Mouse (Mus musculus): ENCODE measurements around the gene Syvn1. TPM values are rescaled to one million over a fixed set of nuclear protein-coding genes. Genes with fewer than 3 reads are reported as not detected.

Gene Syvn1
- polyA plus RNA-seq, 1 experiment: 40.3 TPM

- Histone ChIP-seq H3K27ac (ENCODE audit: insufficient read depth, low read length) (no peak within 1 kb of the TSS), H3K4me3 (ENCODE audit: insufficient read depth, low read length) (no peak within 1 kb of the TSS), H3K4me1 (ENCODE audit: control insufficient read depth, insufficient read depth, low read length) (peaks cover 4% of the 10 kb centered on the region; the same call in 1 of the 2 replicates)
- TF ChIP-seq CTCF (IDR thresholded peaks at IDR 0.05; ENCODE audit: borderline replicate concordance, insufficient read depth, low read length) (no peak), POLR2A (IDR thresholded peaks at IDR 0.05; ENCODE audit: low read depth, low read length) (no peak)
These were observed 33.7 kb downstream of the Syvn1 start, which contains the start of gene Tmem262 for GRCm38 (mm10) chr19:6079983-6080480. Gene Tmem262, plus strand, starts transcription at chr19:6080033.

GRCm38 (mm10) chr19:6082156-6082555 lies 35.8 kb downstream of the Syvn1 start, which contains the start of gene Gm28374:
Gene Gm28374, minus strand, starts transcription at chr19:6082256.
- H3K4me1 ChIP-seq (ENCODE audit: control insufficient read depth, insufficient read depth, low read length): peaks cover 4% of the 10 kb centered on the region; the same call in 1 of the 2 replicates
- TF ChIP-seq CTCF (IDR thresholded peaks at IDR 0.05; ENCODE audit: borderline replicate concordance, insufficient read depth, low read length) (no peak), POLR2A (IDR thresholded peaks at IDR 0.05; ENCODE audit: low read depth, low read length) (no peak)
- no peak within 1 kb of the TSS for H3K4me3 ChIP-seq (ENCODE audit: insufficient read depth, low read length)
- no peak within 1 kb of the TSS for H3K27ac ChIP-seq (ENCODE audit: insufficient read depth, low read length)

- TF ChIP-seq CTCF (IDR thresholded peaks at IDR 0.05; ENCODE audit: borderline replicate concordance, insufficient read depth, low read length) (no peak), POLR2A (IDR thresholded peaks at IDR 0.05; ENCODE audit: low read depth, low read length) (peak; percentile 61)
- H3K4me1 ChIP-seq (ENCODE audit: control insufficient read depth, insufficient read depth, low read length): peaks cover 4% of the 10 kb centered on the region; the same call in 1 of the 2 replicates
- peak within 1 kb of the TSS; percentile 87 for H3K4me3 ChIP-seq (ENCODE audit: insufficient read depth, low read length)
- peak within 1 kb of the TSS; percentile 55; the same call in 1 of the 2 replicates for H3K27ac ChIP-seq (ENCODE audit: insufficient read depth, low read length)
These were observed 38.3 kb downstream of the Syvn1 start, which contains the start of the genes Zfpl1 and Cdca5 for GRCm38 (mm10) chr19:6084478-6085248. Gene Zfpl1, minus strand, starts transcription at chr19:6084956. Gene Cdca5, plus strand, starts transcription at chr19:6084983.

GRCm38 (mm10) chr19:6085417-6085879 lies 39.1 kb downstream of the Syvn1 start:
- no peak overlapping the region for H3K27ac ChIP-seq (ENCODE audit: insufficient read depth, low read length)
- H3K4me1 ChIP-seq (ENCODE audit: control insufficient read depth, insufficient read depth, low read length): peaks cover 4% of the 10 kb centered on the region; the same call in 1 of the 2 replicates
- no peak for TF ChIP-seq CTCF (IDR thresholded peaks at IDR 0.05; ENCODE audit: borderline replicate concordance, insufficient read depth, low read length)
- TF ChIP-seq POLR2A (IDR thresholded peaks at IDR 0.05; ENCODE audit: low read depth, low read length): no peak

GRCm38 (mm10) chr19:6088841-6089240 lies 42.5 kb downstream of the Syvn1 start:
- H3K4me1 ChIP-seq (ENCODE audit: control insufficient read depth, insufficient read depth, low read length): peaks cover 1% of the 10 kb centered on the region; the same call in 1 of the 2 replicates
- H3K4me3 ChIP-seq (ENCODE audit: insufficient read depth, low read length): no peak overlapping the region
- TF ChIP-seq CTCF (IDR thresholded peaks at IDR 0.05; ENCODE audit: borderline replicate concordance, insufficient read depth, low read length): no peak
- TF ChIP-seq POLR2A (IDR thresholded peaks at IDR 0.05; ENCODE audit: low read depth, low read length): no peak
- H3K27ac ChIP-seq (ENCODE audit: insufficient read depth, low read length): no peak overlapping the region

More at GRCm38 (mm10) chr19:6085417-6085879, 39.1 kb downstream of the Syvn1 start:
- peak overlapping the region; percentile 87 for H3K4me3 ChIP-seq (ENCODE audit: insufficient read depth, low read length)

GRCm38 (mm10) chr19:6094119-6094518 lies 47.7 kb downstream of the Syvn1 start, which contains the start of gene AC131692.1:
Gene AC131692.1, plus strand, starts transcription at chr19:6094419.
- no peak within 1 kb of the TSS for H3K4me3 ChIP-seq (ENCODE audit: insufficient read depth, low read length)
- TF ChIP-seq CTCF (IDR thresholded peaks at IDR 0.05; ENCODE audit: borderline replicate concordance, insufficient read depth, low read length) (no peak), POLR2A (IDR thresholded peaks at IDR 0.05; ENCODE audit: low read depth, low read length) (no peak)
- no peak within 1 kb of the TSS for H3K27ac ChIP-seq (ENCODE audit: insufficient read depth, low read length)
- no peaks in the 10 kb centered on the region for H3K4me1 ChIP-seq (ENCODE audit: control insufficient read depth, insufficient read depth, low read length)

- no peaks in the 10 kb centered on the region for H3K4me1 ChIP-seq (ENCODE audit: control insufficient read depth, insufficient read depth, low read length)
- no peak overlapping the region for H3K4me3 ChIP-seq (ENCODE audit: insufficient read depth, low read length)
- no peak overlapping the region for H3K27ac ChIP-seq (ENCODE audit: insufficient read depth, low read length)
- TF ChIP-seq POLR2A (IDR thresholded peaks at IDR 0.05; ENCODE audit: low read depth, low read length) (no peak), CTCF (IDR thresholded peaks at IDR 0.05; ENCODE audit: borderline replicate concordance, insufficient read depth, low read length) (no peak)
These were observed 51.5 kb downstream of the Syvn1 start for GRCm38 (mm10) chr19:6097847-6098246.

GRCm38 (mm10) chr19:6101186-6101585 lies 54.8 kb downstream of the Syvn1 start:
- H3K4me3 ChIP-seq (ENCODE audit: insufficient read depth, low read length): no peak overlapping the region
- no peak overlapping the region for H3K27ac ChIP-seq (ENCODE audit: insufficient read depth, low read length)
- TF ChIP-seq POLR2A (IDR thresholded peaks at IDR 0.05; ENCODE audit: low read depth, low read length) (no peak), CTCF (IDR thresholded peaks at IDR 0.05; ENCODE audit: borderline replicate concordance, insufficient read depth, low read length) (no peak)
- H3K4me1 ChIP-seq (ENCODE audit: control insufficient read depth, insufficient read depth, low read length): no peaks in the 10 kb centered on the region

GRCm38 (mm10) chr19:6102169-6102853 lies 55.9 kb downstream of the Syvn1 start:
- no peak for TF ChIP-seq CTCF (IDR thresholded peaks at IDR 0.05; ENCODE audit: borderline replicate concordance, insufficient read depth, low read length)
- no peak for TF ChIP-seq POLR2A (IDR thresholded peaks at IDR 0.05; ENCODE audit: low read depth, low read length)
- Histone ChIP-seq H3K27ac (ENCODE audit: insufficient read depth, low read length) (no peak overlapping the region), H3K4me3 (ENCODE audit: insufficient read depth, low read length) (no peak overlapping the region), H3K4me1 (ENCODE audit: control insufficient read depth, insufficient read depth, low read length) (no peaks in the 10 kb centered on the region)

Other genes starting within 250 kb of the Syvn1 start
- gene Frmd8, start 171.3 kb upstream of the Syvn1 start, polyA plus RNA-seq (2011; ENCODE audit: insufficient read length, low read depth, missing spikeins): 24.9 and 35.7 TPM in 2 replicates
- gene Slc25a45, start 168.8 kb upstream of the Syvn1 start, polyA plus RNA-seq (2011; ENCODE audit: insufficient read length, low read depth, missing spikeins): 1.3 and 3.5 TPM in 2 replicates
- 0.60 and 1.5 TPM in 2 replicates for gene Tigd3, start 152.4 kb upstream of the Syvn1 start, polyA plus RNA-seq (2011; ENCODE audit: insufficient read length, low read depth, missing spikeins)
- 94.7 and 135 TPM in 2 replicates for gene Dpf2, start 133.6 kb upstream of the Syvn1 start, polyA plus RNA-seq (2011; ENCODE audit: insufficient read length, low read depth, missing spikeins)
- gene Cdc42ep2, start 121.8 kb upstream of the Syvn1 start, polyA plus RNA-seq (2011; ENCODE audit: insufficient read length, low read depth, missing spikeins): 10.4 and 12.1 TPM in 2 replicates
- 19.7 and 29.7 TPM in 2 replicates for gene Pola2, start 82.4 kb upstream of the Syvn1 start, polyA plus RNA-seq (2011; ENCODE audit: insufficient read length, low read depth, missing spikeins)
- not detected in 2 replicates for gene Slc22a20, start 60.4 kb upstream of the Syvn1 start, polyA plus RNA-seq (2011; ENCODE audit: insufficient read length, low read depth, missing spikeins)
- gene Capn1, start 30.7 kb upstream of the Syvn1 start, polyA plus RNA-seq (2011; ENCODE audit: insufficient read length, low read depth, missing spikeins): 46.5 and 57.1 TPM in 2 replicates
- 24.0 and 25.7 TPM in 2 replicates for gene Mrpl49, start 11.2 kb downstream of the Syvn1 start, polyA plus RNA-seq (2011; ENCODE audit: insufficient read length, low read depth, missing spikeins)
- 1,065 and 1,194 TPM in 2 replicates for gene Fau, start 11.3 kb downstream of the Syvn1 start, polyA plus RNA-seq (2011; ENCODE audit: insufficient read length, low read depth, missing spikeins)
- gene Znhit2, start 14.6 kb downstream of the Syvn1 start, polyA plus RNA-seq (2011; ENCODE audit: insufficient read length, low read depth, missing spikeins): 8.9 and 9.9 TPM in 2 replicates
- gene Tm7sf2, start 21.8 kb downstream of the Syvn1 start, polyA plus RNA-seq (2011; ENCODE audit: insufficient read length, low read depth, missing spikeins): 18.5 and 20.7 TPM in 2 replicates
- 23.2 and 23.5 TPM in 2 replicates for gene Vps51, start 30.7 kb downstream of the Syvn1 start, polyA plus RNA-seq (2011; ENCODE audit: insufficient read length, low read depth, missing spikeins)
- gene Tmem262, start 33.5 kb downstream of the Syvn1 start, polyA plus RNA-seq (2011; ENCODE audit: insufficient read length, low read depth, missing spikeins): not detected in 2 replicates
- 1.6 TPM in 1 of 2 replicates, not detected in the other for gene Gm28374, start 35.7 kb downstream of the Syvn1 start, polyA plus RNA-seq (2011; ENCODE audit: insufficient read length, low read depth, missing spikeins)
- 43.0 and 59.0 TPM in 2 replicates for gene Zfpl1, start 38.4 kb downstream of the Syvn1 start, polyA plus RNA-seq (2011; ENCODE audit: insufficient read length, low read depth, missing spikeins)
- 9.4 and 12.9 TPM in 2 replicates for gene Cdca5, start 38.4 kb downstream of the Syvn1 start, polyA plus RNA-seq (2011; ENCODE audit: insufficient read length, low read depth, missing spikeins)
- gene AC131692.1, start 47.8 kb downstream of the Syvn1 start, polyA plus RNA-seq (2011; ENCODE audit: insufficient read length, low read depth, missing spikeins): 0.58 and 0.68 TPM in 2 replicates
- 0.45 and 0.61 TPM in 2 replicates for gene Naaladl1, start 59.2 kb downstream of the Syvn1 start, polyA plus RNA-seq (2011; ENCODE audit: insufficient read length, low read depth, missing spikeins)
- gene Sac3d1, start 72.1 kb downstream of the Syvn1 start, polyA plus RNA-seq (2011; ENCODE audit: insufficient read length, low read depth, missing spikeins): 13.7 and 16.2 TPM in 2 replicates
- gene Snx15, start 81.7 kb downstream of the Syvn1 start, polyA plus RNA-seq (2011; ENCODE audit: insufficient read length, low read depth, missing spikeins): 19.5 and 22.6 TPM in 2 replicates
- not detected in 2 replicates for gene Batf2, start 94.4 kb downstream of the Syvn1 start, polyA plus RNA-seq (2011; ENCODE audit: insufficient read length, low read depth, missing spikeins)
- 56.2 and 57.6 TPM in 2 replicates for gene Arl2, start 95.0 kb downstream of the Syvn1 start, polyA plus RNA-seq (2011; ENCODE audit: insufficient read length, low read depth, missing spikeins)
- not detected in 2 replicates for gene Majin, start 137.8 kb downstream of the Syvn1 start, polyA plus RNA-seq (2011; ENCODE audit: insufficient read length, low read depth, missing spikeins)
- gene Gpha2, start 179.8 kb downstream of the Syvn1 start, polyA plus RNA-seq (2011; ENCODE audit: insufficient read length, low read depth, missing spikeins): not detected in 2 replicates
- 26.0 and 33.0 TPM in 2 replicates for gene Ppp2r5b, start 189.3 kb downstream of the Syvn1 start, polyA plus RNA-seq (2011; ENCODE audit: insufficient read length, low read depth, missing spikeins)
- 13.0 and 14.3 TPM in 2 replicates for gene Atg2a, start 195.1 kb downstream of the Syvn1 start, polyA plus RNA-seq (2011; ENCODE audit: insufficient read length, low read depth, missing spikeins)
- gene Ehd1, start 230.1 kb downstream of the Syvn1 start, polyA plus RNA-seq (2011; ENCODE audit: insufficient read length, low read depth, missing spikeins): 72.9 and 96.4 TPM in 2 replicates